Mouse (Mus musculus): ENCODE results near the gene Mrps33. TPM values are rescaled to one million over a fixed set of nuclear protein-coding genes. Genes with fewer than 3 reads are reported as not detected.

Gene Mrps33
- polyA plus RNA-seq (2015; fragmentation: Nextera tagmentation; extraction: Ambion mirVana), result 199 and 205 TPM in 2 replicates

DNA sequence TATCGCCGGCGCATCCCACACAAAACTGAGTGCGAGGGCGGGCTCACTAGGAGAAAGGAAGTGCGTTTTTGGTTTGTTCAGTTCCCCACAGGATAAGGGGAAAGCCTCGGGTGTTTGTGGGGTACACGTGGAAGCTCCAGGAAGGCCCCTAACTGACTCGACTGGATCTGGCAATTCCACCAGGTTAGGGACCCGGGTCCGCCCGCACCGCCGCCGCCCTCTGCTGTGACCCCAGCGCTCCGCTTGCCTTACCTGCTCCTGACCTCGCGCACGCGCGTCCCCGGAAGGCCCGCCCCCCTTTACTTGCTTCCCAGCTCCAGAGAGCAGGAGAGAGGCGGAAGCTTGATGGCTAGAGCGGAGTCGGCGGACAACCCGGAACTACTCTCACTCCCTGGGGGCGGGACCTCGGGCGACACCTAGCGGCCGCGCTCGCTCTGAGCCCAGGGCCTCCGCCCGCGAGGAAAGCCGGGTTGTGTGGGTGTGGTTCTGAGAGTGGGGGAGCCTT is at the start of gene Mrps33:
Gene Mrps33, minus strand, starts transcription at position 377 of the 505 bp plus-strand sequence.

Other genes starting within 250 kb of the Mrps33 start
- 36.7 and 38.5 TPM in 2 replicates for gene Adck2, start 237.1 kb downstream of the Mrps33 start, polyA plus RNA-seq (2015; fragmentation: Nextera tagmentation; extraction: Ambion mirVana)
- 3.1 and 6.5 TPM in 2 replicates for gene Gm42420, start 225.2 kb downstream of the Mrps33 start, polyA plus RNA-seq (2015; fragmentation: Nextera tagmentation; extraction: Ambion mirVana)
- 766 and 799 TPM in 2 replicates for gene Ndufb2, start 218.4 kb downstream of the Mrps33 start, polyA plus RNA-seq (2015; fragmentation: Nextera tagmentation; extraction: Ambion mirVana)
- gene Braf, start 85.5 kb downstream of the Mrps33 start, polyA plus RNA-seq (2015; fragmentation: Nextera tagmentation; extraction: Ambion mirVana), result 18.2 and 19.2 TPM in 2 replicates
- gene Tmem178b, start 62.3 kb upstream of the Mrps33 start, polyA plus RNA-seq (2015; fragmentation: Nextera tagmentation; extraction: Ambion mirVana), result 31.5 and 37.9 TPM in 2 replicates